Mouse (Mus musculus): ENCODE measurements around the gene Adgrl3.

The Adgrl3 gene

GRCm38 (mm10) chr5:81227256-81227655 is 207.3 kb downstream of the Adgrl3 start:
- DNase-seq (ENCODE audit: low spot score in 2 of 2), result no peak

- no peak for DNase-seq (ENCODE audit: low spot score in 2 of 2)
Observed at GRCm38 (mm10) chr5:81248724-81249123, 228.8 kb downstream of the Adgrl3 start.

GRCm38 (mm10) chr5:81256091-81256490 is 236.2 kb downstream of the Adgrl3 start:
- no peak for DNase-seq (ENCODE audit: low spot score in 2 of 2)

GRCm38 (mm10) chr5:81269689-81270088 is 249.8 kb downstream of the Adgrl3 start:
- no peak for DNase-seq (ENCODE audit: low spot score in 2 of 2)

- no peak for DNase-seq (ENCODE audit: low spot score in 2 of 2)
Observed at GRCm38 (mm10) chr5:81275346-81276047, 255.6 kb downstream of the Adgrl3 start.

- no peak for DNase-seq (ENCODE audit: low spot score in 2 of 2)
Observed at GRCm38 (mm10) chr5:81279246-81279645, 259.3 kb downstream of the Adgrl3 start.

- no peak for DNase-seq (ENCODE audit: low spot score in 2 of 2)
Observed at GRCm38 (mm10) chr5:81285643-81286042, 265.7 kb downstream of the Adgrl3 start.

- DNase-seq (ENCODE audit: low spot score in 2 of 2), result no peak
Observed at GRCm38 (mm10) chr5:81301874-81302273, 281.9 kb downstream of the Adgrl3 start.

- DNase-seq (ENCODE audit: low spot score in 2 of 2), result no peak
Observed at GRCm38 (mm10) chr5:81317406-81318112, 297.6 kb downstream of the Adgrl3 start.

- no peak for DNase-seq (ENCODE audit: low spot score in 2 of 2)
Observed at GRCm38 (mm10) chr5:81321276-81321934, 301.5 kb downstream of the Adgrl3 start.

GRCm38 (mm10) chr5:81322064-81322463 is 302.1 kb downstream of the Adgrl3 start:
- no peak for DNase-seq (ENCODE audit: low spot score in 2 of 2)

GRCm38 (mm10) chr5:81326916-81327315 is 307.0 kb downstream of the Adgrl3 start:
- no peak for DNase-seq (ENCODE audit: low spot score in 2 of 2)

- no peak for DNase-seq (ENCODE audit: low spot score in 2 of 2)
Observed at GRCm38 (mm10) chr5:81327392-81327791, 307.5 kb downstream of the Adgrl3 start.

GRCm38 (mm10) chr5:81329571-81329971 is 309.6 kb downstream of the Adgrl3 start:
- DNase-seq (ENCODE audit: low spot score in 2 of 2), result no peak

GRCm38 (mm10) chr5:81344330-81344729 is 324.4 kb downstream of the Adgrl3 start:
- DNase-seq (ENCODE audit: low spot score in 2 of 2), result no peak

- DNase-seq (ENCODE audit: low spot score in 2 of 2), result no peak
Observed at GRCm38 (mm10) chr5:81345096-81345435, 325.1 kb downstream of the Adgrl3 start.

GRCm38 (mm10) chr5:81345436-81346131 is 325.6 kb downstream of the Adgrl3 start:
- DNase-seq (ENCODE audit: low spot score in 2 of 2), result no peak

GRCm38 (mm10) chr5:81347571-81347970 is 327.6 kb downstream of the Adgrl3 start:
- DNase-seq (ENCODE audit: low spot score in 2 of 2), result no peak

- peak in 1 of 2 experiments; percentile 36 for DNase-seq (ENCODE audit: low spot score in 2 of 2)
Observed at GRCm38 (mm10) chr5:81359560-81359959, 339.6 kb downstream of the Adgrl3 start.

- no peak for DNase-seq (ENCODE audit: low spot score in 2 of 2)
Observed at GRCm38 (mm10) chr5:81364198-81364643, 344.3 kb downstream of the Adgrl3 start.

GRCm38 (mm10) chr5:81365250-81365649 is 345.3 kb downstream of the Adgrl3 start:
- DNase-seq (ENCODE audit: low spot score in 2 of 2), result no peak
